ENCODE assay signal across 11 mouse cellular contexts in the genomic region with DNA sequence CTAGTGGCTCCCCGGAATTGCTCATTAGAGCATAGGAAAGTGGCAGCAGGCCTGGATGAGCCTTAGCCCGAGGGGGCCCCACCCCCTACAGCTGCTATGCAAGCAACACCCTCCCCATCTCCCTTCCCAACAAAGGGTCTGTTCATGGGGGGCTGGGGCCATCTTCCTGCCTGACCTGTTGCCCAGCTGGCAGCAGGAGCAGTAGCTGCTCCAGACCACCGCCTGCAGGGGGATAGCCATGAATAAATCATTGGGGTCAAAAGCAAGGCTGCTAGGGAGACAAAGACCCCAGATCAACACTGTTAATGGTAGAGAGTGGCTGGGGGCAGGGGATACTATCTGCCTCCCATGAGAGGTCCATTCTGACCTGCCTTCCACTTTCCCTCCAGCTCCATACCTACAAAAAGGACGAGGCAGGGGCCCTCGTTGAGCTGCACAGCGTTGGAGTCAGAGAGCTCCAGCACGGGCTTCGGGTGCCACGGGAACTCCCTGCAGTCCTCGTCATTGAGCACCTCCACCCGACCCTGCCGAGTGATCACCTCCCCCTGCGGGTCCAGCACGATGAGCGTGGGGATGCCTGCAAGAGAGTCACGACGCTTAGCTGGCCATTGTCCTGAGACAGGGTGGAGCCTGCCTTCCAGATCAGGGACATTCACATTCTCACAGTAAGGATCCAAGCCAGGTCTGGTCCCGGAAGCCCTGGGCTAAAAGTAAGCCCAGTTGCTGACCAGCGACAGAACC. TPM values are rescaled to one million over a fixed set of nuclear protein-coding genes. Genes with fewer than 3 reads are reported as not detected.
DNase-seq lines count a peak whose midpoint lies in the region; ATAC-seq and TF ChIP-seq lines count a peak whose summit lies in the region.
"Had no signal": no experiment of that assay in that cellular context is flagged by ENCODE, and none has a peak within 500 bp of the region (broad histone marks: within the 10 kb centered on the region; RNA-seq: fewer than 3 reads in every experiment).

No protein-coding gene starts in this region.

- H3K4me3 ChIP-seq in hindbrain, embryonic 10.5 days: peak overlapping the region; percentile 32
- H3K4me3 ChIP-seq in midbrain, embryonic 15.5 days: no peak overlapping the region

- no peaks in the 10 kb centered on the region; the same call in 1 of the 2 replicates for H3K27me3 ChIP-seq in hindbrain, embryonic 10.5 days (ENCODE audit: insufficient read depth, poor library complexity, severe bottlenecking)
- H3K27me3 ChIP-seq in midbrain, embryonic 15.5 days (replicated peaks): no peaks in the 10 kb centered on the region

- no peak overlapping the region for H3K9ac ChIP-seq in midbrain, embryonic 15.5 days

- peak; percentile 51 to 61 for DNase-seq in cerebellum, postnatal 10 days
- DNase-seq in cerebellum, adult 9-11 months: no peak
- peak; percentile 64 for DNase-seq in brain, embryonic 14.5 days (ENCODE audit: low read depth)
- peak; percentile 79 for DNase-seq in hindbrain, embryonic 10.5 days (ENCODE audit: low spot score)
- no peak for DNase-seq in T-cell, adult 2 months (ENCODE audit: low spot score)
- no peak for DNase-seq in right cerebral cortex, postnatal 10 days (ENCODE audit: low spot score in 2 of 2)
- no peak for DNase-seq in frontal cortex, postnatal 36 days (ENCODE audit: low spot score in 2 of 2)
- DNase-seq: lung, postnatal 36 days had no signal

- H3K4me2 ChIP-seq in midbrain, embryonic 15.5 days: peak overlapping the region; percentile 29

- 6% methylated on average over 19 of the region's 19 CpGs for WGBS in hindbrain, embryonic 10.5 days
- 7% methylated on average over 19 of the region's 19 CpGs for WGBS in midbrain, embryonic 15.5 days

- H3K36me3 ChIP-seq in hindbrain, embryonic 10.5 days: peaks cover 24% of the 10 kb centered on the region
- H3K36me3 ChIP-seq in midbrain, embryonic 15.5 days (replicated peaks): no peaks in the 10 kb centered on the region

- H3K27ac ChIP-seq in hindbrain, embryonic 10.5 days: peak overlapping the region; percentile 88
- H3K27ac ChIP-seq in midbrain, embryonic 15.5 days: no peak overlapping the region

- H3K9me3 ChIP-seq in hindbrain, embryonic 10.5 days: no peaks in the 10 kb centered on the region
- H3K9me3 ChIP-seq in midbrain, embryonic 15.5 days: no peaks in the 10 kb centered on the region

- TF ChIP-seq CTCF in brain, embryonic 14.5 days (IDR thresholded peaks at IDR 0.05; ENCODE audit: borderline replicate concordance, extremely low read depth, insufficient read depth, insufficient read length): no peak

- peaks cover 99% of the 10 kb centered on the region for H3K4me1 ChIP-seq in hindbrain, embryonic 10.5 days (replicated peaks)
- peaks cover 41% of the 10 kb centered on the region for H3K4me1 ChIP-seq in midbrain, embryonic 15.5 days

- no peak for TF ChIP-seq POLR2A in brain, embryonic 14.5 days (IDR thresholded peaks at IDR 0.05; ENCODE audit: borderline replicate concordance, extremely low read depth, insufficient read depth, insufficient read length, poor library complexity, severe bottlenecking)

- ATAC-seq in midbrain, embryonic 15.5 days (replicated peaks): peak; percentile 42
- ATAC-seq: activated CD4-positive, CD25-positive, alpha-beta regulatory T cell, adult 4 months; intestine, postnatal 0 days had no signal

RNA-seq across cellular contexts. Expression of gene Glod4, which starts 19.3 kb away (rescaled TPM):
- 31.5 and 41.0 TPM in 2 replicates for polyA plus RNA-seq in brain, embryonic 14.5 days (2012; rRNA removed)
- polyA plus RNA-seq in hindbrain, embryonic 10.5 days (2016; fragmentation: Nextera tagmentation; extraction: Ambion mirVana): 126 and 130 TPM in 2 replicates
- 121 and 123 TPM in 2 replicates for polyA plus RNA-seq in midbrain, embryonic 15.5 days (2015; fragmentation: Nextera tagmentation; extraction: Ambion mirVana)

RNA-seq across cellular contexts. Expression of gene Mrm3, which starts 19.3 kb away (rescaled TPM):
- polyA plus RNA-seq in brain, embryonic 14.5 days (2012; rRNA removed): 11.6 and 12.9 TPM in 2 replicates
- polyA plus RNA-seq in hindbrain, embryonic 10.5 days (2016; fragmentation: Nextera tagmentation; extraction: Ambion mirVana): 21.5 and 24.7 TPM in 2 replicates
- 25.8 and 27.0 TPM in 2 replicates for polyA plus RNA-seq in midbrain, embryonic 15.5 days (2015; fragmentation: Nextera tagmentation; extraction: Ambion mirVana)

RNA-seq across cellular contexts. Expression of gene Gemin4, which starts 45.3 kb away (rescaled TPM):
- polyA plus RNA-seq in brain, embryonic 14.5 days (2012; rRNA removed): 12.0 and 12.5 TPM in 2 replicates
- 45.4 and 49.9 TPM in 2 replicates for polyA plus RNA-seq in hindbrain, embryonic 10.5 days (2016; fragmentation: Nextera tagmentation; extraction: Ambion mirVana)
- polyA plus RNA-seq in midbrain, embryonic 15.5 days (2015; fragmentation: Nextera tagmentation; extraction: Ambion mirVana): 13.2 and 15.6 TPM in 2 replicates

RNA-seq across cellular contexts. Expression of gene Dbil5, which starts 45.4 kb away (rescaled TPM):
- 0.24 and 0.75 TPM in 2 replicates for polyA plus RNA-seq in brain, embryonic 14.5 days (2012; rRNA removed)
- 0.48 and 0.51 TPM in 2 replicates for polyA plus RNA-seq in hindbrain, embryonic 10.5 days (2016; fragmentation: Nextera tagmentation; extraction: Ambion mirVana)
- 0.54 and 0.74 TPM in 2 replicates for polyA plus RNA-seq in midbrain, embryonic 15.5 days (2015; fragmentation: Nextera tagmentation; extraction: Ambion mirVana)
- polyA plus RNA-seq: activated CD4-positive, CD25-positive, alpha-beta regulatory T cell, adult 4 months had no signal

Comparison
In these comparisons a context has a peak if more than half of its experiments do, and no peak if none do; other contexts are left out.
1. DNase-seq: peak in cerebellum, postnatal 10 days (2 of 2), brain, embryonic 14.5 days (single experiment) and hindbrain, embryonic 10.5 days (single experiment); none in cerebellum, adult 9-11 months (single experiment), T-cell, adult 2 months (single experiment), right cerebral cortex, postnatal 10 days (0 of 2) and frontal cortex, postnatal 36 days (0 of 2).